Mouse (Mus musculus) ES-Bruce4 (cell line): ENCODE data around the gene Stra6l.

Experiments
- CTCF ChIP-seq: IDR thresholded peaks from one replicate; pipeline ENCODE4 v1.8.1; 2011; ENCODE audit warnings: low read depth, low read length
- EP300 ChIP-seq: IDR thresholded peaks from 2 replicates; pipeline ENCODE4 v1.6.1; 2011; ENCODE audit warnings: low read depth, low read length; ENCODE audit not compliant: insufficient read depth

DNA sequence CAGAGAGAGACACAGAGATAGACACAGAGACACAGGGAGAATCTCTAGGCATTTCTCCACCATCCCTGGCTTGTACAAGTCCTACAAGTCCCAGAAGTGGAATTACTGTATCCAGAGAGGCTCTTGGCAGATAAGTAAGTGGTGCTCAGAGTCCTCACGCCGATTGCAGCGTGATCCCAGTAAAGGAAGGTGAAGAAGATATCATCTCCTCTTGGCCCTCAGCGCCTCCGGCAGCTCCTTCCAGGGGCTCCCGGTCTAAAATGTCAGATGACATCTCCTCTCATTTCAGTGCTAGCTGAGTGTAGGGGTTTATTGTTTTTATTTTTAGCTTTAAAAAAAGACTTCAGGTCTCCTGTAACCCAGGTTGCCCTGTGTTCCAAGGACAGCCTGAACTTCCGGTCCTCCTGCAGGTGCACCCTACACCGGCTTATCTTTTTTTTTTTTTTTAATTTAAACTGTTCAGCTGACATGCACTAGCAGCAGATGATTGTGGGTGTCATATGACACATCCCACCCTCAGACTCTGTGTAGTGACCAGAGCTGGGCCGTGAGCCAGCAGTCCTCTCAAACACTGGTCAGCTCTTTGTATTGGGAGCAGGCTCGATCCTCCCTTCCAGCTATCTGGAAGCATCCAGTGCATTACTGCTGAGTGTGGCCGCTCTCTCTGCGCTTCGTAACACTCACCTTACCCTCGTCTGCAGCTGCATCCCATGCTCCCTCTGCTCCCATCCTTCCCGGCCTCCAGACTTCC lies 5.2 kb downstream of the Stra6l start:
- TF ChIP-seq CTCF: no peak
- no peak for TF ChIP-seq EP300
